Mouse (Mus musculus): ENCODE results near the gene Shoc2. TPM values are rescaled to one million over a fixed set of nuclear protein-coding genes. Genes with fewer than 3 reads are reported as not detected.

The Shoc2 gene
- 14.1 and 15.4 TPM in 2 replicates for total RNA-seq (2012; rRNA removed)
- 25.8 and 27.1 TPM in 2 replicates for total RNA-seq (2014; rRNA removed)
- 20.4 and 23.7 TPM in 2 replicates for polyA plus RNA-seq (2012; ENCODE audit: insufficient read length, low read depth)

GRCm38 (mm10) chr19:53943802-53944785 is at the start of gene Shoc2, which contains the start of gene Bbip1:
Gene Shoc2 (plus strand): TSS chr19:53944306.
Gene Bbip1 (minus strand): TSS chr19:53944627.
- peak; percentile 99 for DNase-seq (ENCODE audit: extremely low read depth)
- H3K79me2 ChIP-seq (replicated peaks; ENCODE audit: control insufficient read depth, extremely low read depth, insufficient read depth, poor library complexity, severe bottlenecking), result peaks cover 15% of the 10 kb centered on the region
- no peaks in the 10 kb centered on the region for H3K9me3 ChIP-seq (replicated peaks; ENCODE audit: low read length)
- peaks cover 3 to 25% of the 10 kb centered on the region in 2 experiments for H3K36me3 ChIP-seq (replicated peaks in 1 of 2; ENCODE audit: control insufficient read depth in 1 of 2, insufficient read depth in 1 of 2, low read length in 1 of 2)
- peak within 1 kb of the TSS; percentile 96 for H3K9ac ChIP-seq (ENCODE audit: insufficient read depth, low read depth)
- H3K27ac ChIP-seq (ENCODE audit: insufficient read depth, low read depth), result peak within 1 kb of the TSS; percentile 92
- peak within 1 kb of the TSS; percentile 85 for H3K4me2 ChIP-seq (ENCODE audit: insufficient read depth, low read depth, poor library complexity, severe bottlenecking)
- peak within 1 kb of the TSS; percentile 79 to 87 (median 83) for H3K4me3 ChIP-seq (replicated peaks in 1 of 3; ENCODE audit: low read depth in 2 of 3, low read length in 2 of 3, poor library complexity in 1 of 3)
- dilution Hi-C loops (cut with MboI; ENCODE audit: extremely low pct_ligation_motif_present, extremely low pct_unique_long_range_greater_than_20kb, low sequenced_read_pairs) (no loop called here), in situ Hi-C loops (cut with MboI; ENCODE audit: low pct_ligation_motif_present, low pct_unique_long_range_greater_than_20kb, low sequenced_read_pairs) (no loop called here)
- no peaks in the 10 kb centered on the region for H3K27me3 ChIP-seq (replicated peaks)
- H3K4me1 ChIP-seq (ENCODE audit: control insufficient read depth in 1 of 2, insufficient read depth in 2 of 2), result peaks cover 2 to 16% of the 10 kb centered on the region in 2 experiments; a peak in 2 of 4 replicates
- TF ChIP-seq TBP (conservative IDR thresholded peaks at IDR 0.05; ENCODE audit: low read depth, low read length), result no peak
- no peak for TF ChIP-seq USF1 (IDR thresholded peaks at IDR 0.05; ENCODE audit: low read depth, low read length)
- TF ChIP-seq E2F4 (IDR thresholded peaks at IDR 0.05; ENCODE audit: insufficient replicate concordance, low read depth, low read length), result peak; percentile 79; the same call in 1 of the 2 replicates
- TF ChIP-seq MAFK (IDR thresholded peaks at IDR 0.05; ENCODE audit: insufficient replicate concordance, low read length), result no peak
- TF ChIP-seq CTCF (conservative IDR thresholded peaks at IDR 0.05 in 1 of 2, IDR thresholded peaks at IDR 0.05 in 1 of 2; ENCODE audit: low read depth in 2 of 2, low read length in 2 of 2), result peak in 1 of 2 experiments; percentile 32; a peak in 2 of 4 replicates
- TF ChIP-seq ELF1 (IDR thresholded peaks at IDR 0.05; ENCODE audit: low read depth, low read length), result peak; percentile 83
- peak; percentile 14; the same call in 1 of the 2 replicates for TF ChIP-seq SMC3 (IDR thresholded peaks at IDR 0.05; ENCODE audit: low read depth, low read length)
- TF ChIP-seq NRF1 (IDR thresholded peaks at IDR 0.05; ENCODE audit: low read depth, low read length), result peak; percentile 67
- TF ChIP-seq SIN3A (IDR thresholded peaks at IDR 0.05; ENCODE audit: low read length), result peak; percentile 75
- peak; percentile 85; the same call in 1 of the 2 replicates for TF ChIP-seq CHD1 (IDR thresholded peaks at IDR 0.05; ENCODE audit: low read depth, low read length)
- no peak for TF ChIP-seq POLR2AphosphoS2 (IDR thresholded peaks at IDR 0.05; ENCODE audit: low read depth, low read length)
- TF ChIP-seq NELFE (IDR thresholded peaks at IDR 0.05; ENCODE audit: low read depth, low read length), result peak; percentile 82
- TF ChIP-seq RCOR1 (conservative IDR thresholded peaks at IDR 0.05; ENCODE audit: low read depth, low read length), result no peak; the same call in 1 of the 2 replicates
- TF ChIP-seq PAX5 (IDR thresholded peaks at IDR 0.05; ENCODE audit: low read length), result no peak
- peak; percentile 87 for TF ChIP-seq POLR2A (IDR thresholded peaks at IDR 0.05; ENCODE audit: low read depth, low read length)
- TF ChIP-seq ZKSCAN1 (IDR thresholded peaks at IDR 0.05; ENCODE audit: borderline replicate concordance, low read depth, low read length), result no peak
- no peak for TF ChIP-seq ZC3H11A (IDR thresholded peaks at IDR 0.05; ENCODE audit: low read depth, low read length)
- peak; percentile 28 for TF ChIP-seq BHLHE40 (IDR thresholded peaks at IDR 0.05; ENCODE audit: low read depth, low read length)
- no peak; the same call in 1 of the 2 replicates for TF ChIP-seq RAD21 (IDR thresholded peaks at IDR 0.05; ENCODE audit: low read depth, low read length)
- TF ChIP-seq KAT2A (IDR thresholded peaks at IDR 0.05; ENCODE audit: insufficient replicate concordance, low read length), result peak; percentile 91; the same call in 1 of the 2 replicates
- peak; percentile 30; the same call in 1 of the 2 replicates for TF ChIP-seq CHD2 (IDR thresholded peaks at IDR 0.05; ENCODE audit: low read length)
- TF ChIP-seq JUND (conservative IDR thresholded peaks at IDR 0.05; ENCODE audit: low read depth, low read length), result no peak
- TF ChIP-seq MYC (IDR thresholded peaks at IDR 0.05; ENCODE audit: low read depth, low read length), result 0 out of 2 replicates have a peak, but pooled peaks have one; percentile 3
- TF ChIP-seq GABPA (IDR thresholded peaks at IDR 0.05; ENCODE audit: insufficient replicate concordance, low read depth, low read length), result peak; percentile 36; the same call in 1 of the 2 replicates
- TF ChIP-seq IRF4 (IDR thresholded peaks at IDR 0.05; ENCODE audit: low read depth, low read length), result peak; percentile 76
- peak; percentile 84 for TF ChIP-seq MAZ (IDR thresholded peaks at IDR 0.05; ENCODE audit: low read depth, low read length)
- no peak; the same call in 1 of the 2 replicates for TF ChIP-seq UBTF (IDR thresholded peaks at IDR 0.05; ENCODE audit: low read depth, low read length)
- TF ChIP-seq MXI1 (IDR thresholded peaks at IDR 0.05; ENCODE audit: low read depth, low read length), result peak; percentile 73
- TF ChIP-seq ZMIZ1 (IDR thresholded peaks at IDR 0.05; ENCODE audit: low read depth, low read length), result peak; percentile 88
- 0 out of 2 replicates have a peak, but pooled peaks have one; percentile 23 for TF ChIP-seq ETS1 (conservative IDR thresholded peaks at IDR 0.05; ENCODE audit: low read depth, low read length)
- peak; percentile 69; the same call in 1 of the 2 replicates for TF ChIP-seq MEF2A (IDR thresholded peaks at IDR 0.05; ENCODE audit: borderline replicate concordance, low read depth, low read length)
- TF ChIP-seq JUN (IDR thresholded peaks at IDR 0.05; ENCODE audit: insufficient read depth, low read depth, low read length), result no peak
- TF ChIP-seq TCF12 (IDR thresholded peaks at IDR 0.05; ENCODE audit: low read depth, low read length), result peak; percentile 67; the same call in 1 of the 2 replicates
- peak; percentile 94 for TF ChIP-seq HCFC1 (IDR thresholded peaks at IDR 0.05; ENCODE audit: low read depth, low read length)
- TF ChIP-seq USF2 (conservative IDR thresholded peaks at IDR 0.05; ENCODE audit: low read depth, low read length), result no peak
- TF ChIP-seq MAX (IDR thresholded peaks at IDR 0.05; ENCODE audit: low read length), result peak; percentile 48

All from CH12.LX (cell line).